16 mouse cellular contexts compared by ENCODE assay signal in genomic region chr2:83621511-83621910, GRCm38 (mm10). TPM values are rescaled to one million over a fixed set of nuclear protein-coding genes. Genes with fewer than 3 reads are reported as not detected.
DNase-seq lines count a peak whose midpoint lies in the region; TF ChIP-seq lines count a peak whose summit lies in the region.
"Had no signal": no experiment of that assay in that cellular context is flagged by ENCODE, and none has a peak within 500 bp of the region (broad histone marks: within the 10 kb centered on the region; RNA-seq: fewer than 3 reads in every experiment).

No protein-coding gene starts in this region.

- WGBS in heart, embryonic 10.5 days: 80% methylated on average over 4 of the region's 4 CpGs

- H3K36me3 ChIP-seq in heart, embryonic 10.5 days: no peaks in the 10 kb centered on the region
- H3K36me3 ChIP-seq in CH12.LX (replicated peaks in 1 of 2; ENCODE audit: control insufficient read depth in 1 of 2, insufficient read depth in 1 of 2, low read length in 1 of 2): no peaks in the 10 kb centered on the region
- H3K36me3 ChIP-seq: embryonic facial prominence, embryonic 13.5 days; forebrain, embryonic 12.5 days; hindbrain, embryonic 10.5 days; intestine, embryonic 15.5 days had no signal

- no peak overlapping the region for H3K27ac ChIP-seq in heart, embryonic 10.5 days
- H3K27ac ChIP-seq in CH12.LX (ENCODE audit: insufficient read depth, low read depth): no peak overlapping the region
- H3K27ac ChIP-seq: embryonic facial prominence, embryonic 13.5 days; forebrain, embryonic 12.5 days; hindbrain, embryonic 10.5 days; hindbrain, embryonic 14.5 days; intestine, embryonic 15.5 days had no signal

- no peaks in the 10 kb centered on the region; the same call in 1 of the 2 replicates for H3K4me1 ChIP-seq in heart, embryonic 10.5 days
- H3K4me1 ChIP-seq in CH12.LX (ENCODE audit: control insufficient read depth in 1 of 2, insufficient read depth in 2 of 2): peaks cover 3 to 6% of the 10 kb centered on the region in 2 experiments; a peak in 3 of 4 replicates
- H3K4me1 ChIP-seq: embryonic facial prominence, embryonic 13.5 days; forebrain, embryonic 12.5 days; intestine, embryonic 15.5 days had no signal

- dilution Hi-C loops in CH12.LX (cut with MboI; ENCODE audit: extremely low pct_ligation_motif_present, extremely low pct_unique_long_range_greater_than_20kb, low sequenced_read_pairs): no loop called here

- no peak for TF ChIP-seq CTCF in CH12.LX (conservative IDR thresholded peaks at IDR 0.05 in 1 of 2, IDR thresholded peaks at IDR 0.05 in 1 of 2; ENCODE audit: low read depth in 2 of 2, low read length in 2 of 2)

- no peaks in the 10 kb centered on the region for H3K79me2 ChIP-seq in CH12.LX (replicated peaks; ENCODE audit: control insufficient read depth, extremely low read depth, insufficient read depth, poor library complexity, severe bottlenecking)

- no peak for TF ChIP-seq POLR2A in CH12.LX (IDR thresholded peaks at IDR 0.05; ENCODE audit: low read depth, low read length)

- TF ChIP-seq RAD21 in CH12.LX (IDR thresholded peaks at IDR 0.05; ENCODE audit: low read depth, low read length): no peak

- in situ Hi-C loops in CH12.LX (cut with MboI; ENCODE audit: low pct_ligation_motif_present, low pct_unique_long_range_greater_than_20kb, low sequenced_read_pairs): no loop called here

- peak overlapping the region; percentile 34 for H3K4me2 ChIP-seq in CH12.LX (ENCODE audit: insufficient read depth, low read depth, poor library complexity, severe bottlenecking)
- H3K4me2 ChIP-seq: embryonic facial prominence, embryonic 13.5 days; forebrain, embryonic 12.5 days; hindbrain, embryonic 14.5 days; intestine, embryonic 15.5 days had no signal

- H3K9me3 ChIP-seq in heart, embryonic 10.5 days: no peaks in the 10 kb centered on the region
- no peaks in the 10 kb centered on the region for H3K9me3 ChIP-seq in CH12.LX (replicated peaks; ENCODE audit: low read length)
- H3K9me3 ChIP-seq: embryonic facial prominence, embryonic 13.5 days; forebrain, embryonic 12.5 days; hindbrain, embryonic 10.5 days; intestine, embryonic 15.5 days had no signal

- H3K9ac ChIP-seq in CH12.LX (ENCODE audit: insufficient read depth, low read depth): peak overlapping the region; percentile 3; the same call in 1 of the 2 replicates
- H3K9ac ChIP-seq: embryonic facial prominence, embryonic 13.5 days; forebrain, embryonic 12.5 days; hindbrain, embryonic 14.5 days; intestine, embryonic 15.5 days had no signal

- H3K4me3 ChIP-seq in heart, embryonic 10.5 days: no peak overlapping the region
- H3K4me3 ChIP-seq in CH12.LX (replicated peaks in 1 of 3; ENCODE audit: low read depth in 2 of 3, low read length in 2 of 3, poor library complexity in 1 of 3): peak overlapping the region in 1 of 3 experiments; percentile 15
- H3K4me3 ChIP-seq: embryonic facial prominence, embryonic 13.5 days; forebrain, embryonic 12.5 days; hindbrain, embryonic 10.5 days; intestine, embryonic 15.5 days had no signal

- DNase-seq in adrenal gland, postnatal 36 days: peak; percentile 20 to 26
- no peak for DNase-seq in adrenal gland, adult 18-20 months (ENCODE audit: low spot score in 2 of 2)
- DNase-seq in heart, adult 9 months (ENCODE audit: low spot score in 2 of 2): peak; percentile 9 to 13
- DNase-seq in heart, embryonic 10.5 days (ENCODE audit: low spot score): no peak
- DNase-seq in CH12.LX (ENCODE audit: extremely low read depth): no peak
- no peak for DNase-seq in layer of hippocampus, adult 9-10 months (ENCODE audit: low spot score)
- DNase-seq: cerebellum, adult 18-20 months; cerebellum, adult 9-11 months; cerebellum, postnatal 36 days; gastrocnemius, postnatal 14 days; kidney, adult 18-20 months had no signal

- H3K27me3 ChIP-seq in heart, embryonic 10.5 days (ENCODE audit: insufficient read depth, poor library complexity, severe bottlenecking): no peaks in the 10 kb centered on the region
- no peaks in the 10 kb centered on the region for H3K27me3 ChIP-seq in CH12.LX (replicated peaks)
- H3K27me3 ChIP-seq: embryonic facial prominence, embryonic 13.5 days; forebrain, embryonic 12.5 days; intestine, embryonic 15.5 days had no signal

- TF ChIP-seq EP300 in CH12.LX (IDR thresholded peaks at IDR 0.05; ENCODE audit: low read length): no peak

TF ChIP-seq in CH12.LX, 34 proteins besides CTCF, POLR2A, EP300 and RAD21:
- no peak for TF ChIP-seq ZKSCAN1 (IDR thresholded peaks at IDR 0.05; ENCODE audit: borderline replicate concordance, low read depth, low read length)
- no peak for TF ChIP-seq JUN (IDR thresholded peaks at IDR 0.05; ENCODE audit: insufficient read depth, low read depth, low read length)
- no peak for TF ChIP-seq MAX (IDR thresholded peaks at IDR 0.05; ENCODE audit: low read length)
- no peak for TF ChIP-seq MXI1 (IDR thresholded peaks at IDR 0.05; ENCODE audit: low read depth, low read length)
- TF ChIP-seq HCFC1 (IDR thresholded peaks at IDR 0.05; ENCODE audit: low read depth, low read length): no peak
- no peak for TF ChIP-seq CHD2 (IDR thresholded peaks at IDR 0.05; ENCODE audit: low read length)
- no peak for TF ChIP-seq ZNF384 (IDR thresholded peaks at IDR 0.05; ENCODE audit: low read depth, low read length)
- TF ChIP-seq ZC3H11A (IDR thresholded peaks at IDR 0.05; ENCODE audit: low read depth, low read length): no peak
- no peak for TF ChIP-seq JUND (conservative IDR thresholded peaks at IDR 0.05; ENCODE audit: low read depth, low read length)
- no peak for TF ChIP-seq USF2 (conservative IDR thresholded peaks at IDR 0.05; ENCODE audit: low read depth, low read length)
- TF ChIP-seq UBTF (IDR thresholded peaks at IDR 0.05; ENCODE audit: low read depth, low read length): no peak
- TF ChIP-seq BHLHE40 (IDR thresholded peaks at IDR 0.05; ENCODE audit: low read depth, low read length): no peak
- no peak for TF ChIP-seq IRF4 (IDR thresholded peaks at IDR 0.05; ENCODE audit: low read depth, low read length)

RNA-seq across cellular contexts. Expression of gene Zc3h15, which starts 22.7 kb away (rescaled TPM):
- 100 to 1,000 TPM in 1 of 2 experiments, 10 to 100 TPM in 1; 99.7 to 104 TPM for total RNA-seq in adrenal gland, postnatal 36 days (2021)
- 100 to 1,000 TPM in 1 of 2 experiments, 10 to 100 TPM in 1; 88.6 to 117 TPM for total RNA-seq in adrenal gland, adult 18-20 months (2021)
- polyA plus RNA-seq in heart, embryonic 10.5 days (2016; fragmentation: Nextera tagmentation; extraction: Ambion mirVana): 99.4 and 108 TPM in 2 replicates
- 172 and 176 TPM in 2 replicates for total RNA-seq in CH12.LX (2012; rRNA removed)
- total RNA-seq in CH12.LX (2014; rRNA removed): 233 and 262 TPM in 2 replicates
- polyA plus RNA-seq in CH12.LX (2012; ENCODE audit: insufficient read length, low read depth): 277 and 339 TPM in 2 replicates

Comparison
In these comparisons a context has a peak if more than half of its experiments do, and no peak if none do; other contexts are left out.
1. DNase-seq: peak in adrenal gland, postnatal 36 days (2 of 2) and heart, adult 9 months (2 of 2); none in adrenal gland, adult 18-20 months (0 of 2), heart, embryonic 10.5 days (single experiment), CH12.LX (single experiment) and layer of hippocampus, adult 9-10 months (single experiment).